Mouse (Mus musculus): ENCODE measurements around the gene Dnah11.
A peak's percentile ranks its signal among the peaks of the same experiment; 100 is the strongest.

The Dnah11 gene

DNA sequence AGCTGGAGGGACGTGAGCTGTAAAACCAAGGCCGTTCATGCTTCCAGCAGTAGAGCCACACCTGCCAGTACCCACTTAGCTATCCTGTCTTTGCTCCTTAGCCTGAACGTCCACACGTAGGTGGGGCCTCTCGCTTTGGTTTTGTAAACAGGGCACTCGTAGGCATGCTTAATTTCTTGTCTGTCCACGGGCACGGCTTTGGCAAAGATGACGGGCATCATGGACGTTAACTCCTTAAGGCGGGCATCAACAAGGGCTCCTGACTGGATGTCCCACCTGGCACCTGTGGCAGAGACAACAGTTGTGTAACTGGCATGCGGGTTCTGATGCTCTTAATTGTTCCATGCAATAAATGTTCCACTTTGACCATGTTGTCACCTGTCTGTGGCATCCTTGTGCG lies 320.5 kb downstream of the Dnah11 start:
- ATAC-seq (ENCODE audit: insufficient number of reproducible peaks, low FRiP score, low TSS enrichment), result no peak

DNA sequence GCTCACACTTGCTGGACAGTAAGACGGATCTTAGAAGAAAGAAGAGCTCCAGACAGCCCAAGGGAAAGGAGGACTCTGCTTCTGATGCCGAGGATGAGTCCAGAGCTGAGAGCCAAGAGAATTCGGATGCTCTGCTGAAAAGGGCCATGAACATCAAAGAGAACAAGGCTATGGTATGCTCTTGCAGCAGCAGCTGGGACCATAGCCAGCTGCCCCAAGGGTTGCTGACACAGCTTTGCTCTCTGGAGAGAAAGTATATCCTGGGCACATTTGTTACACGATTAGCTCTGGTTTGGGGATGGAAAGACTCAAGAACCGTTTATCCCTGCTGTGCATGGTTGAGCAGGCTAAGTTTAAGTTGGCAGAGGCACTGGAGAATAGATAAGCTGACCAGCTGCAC lies 326.6 kb downstream of the Dnah11 start:
- no peak for ATAC-seq (ENCODE audit: insufficient number of reproducible peaks, low FRiP score, low TSS enrichment)

DNA sequence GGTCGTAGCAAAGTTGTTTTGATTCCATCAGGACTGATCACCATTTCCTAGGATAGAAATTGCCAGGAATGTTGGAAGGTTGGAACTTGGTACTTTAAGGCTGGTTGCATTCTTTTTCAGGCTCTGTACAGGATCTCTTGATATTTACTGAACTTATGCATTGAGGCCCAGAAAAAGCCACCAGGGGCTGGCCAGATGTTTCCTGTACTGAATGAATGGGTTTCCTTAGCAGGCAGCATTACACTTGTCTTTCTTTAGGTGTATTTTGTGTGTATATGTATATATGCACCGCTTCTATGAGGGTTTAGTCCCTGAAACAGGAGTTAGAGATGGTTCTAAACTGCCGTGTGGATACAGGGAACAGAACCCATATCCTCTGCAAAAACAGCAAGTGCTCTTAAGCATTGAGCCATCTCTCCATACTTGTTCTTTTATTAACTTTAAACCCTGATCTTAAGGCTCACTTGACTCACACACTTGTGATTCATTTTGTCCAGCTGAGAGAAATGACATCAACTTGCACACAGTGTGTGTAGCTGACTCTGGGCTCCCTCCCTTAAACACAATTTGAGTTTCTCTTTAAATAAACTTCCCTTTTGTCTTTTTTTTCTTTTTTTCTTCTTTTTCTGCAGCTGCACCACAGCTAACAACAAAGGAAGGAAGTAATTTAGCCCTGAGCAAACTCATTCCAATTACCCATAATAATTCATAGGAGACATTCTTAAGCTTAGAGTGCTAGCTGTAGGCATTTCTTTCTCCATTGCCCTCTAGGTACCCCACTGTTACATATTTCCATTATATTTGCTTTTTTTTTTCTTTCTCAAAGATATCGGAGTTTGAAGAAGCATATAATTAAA lies 330.9 kb downstream of the Dnah11 start:
- ATAC-seq (ENCODE audit: insufficient number of reproducible peaks, low FRiP score, low TSS enrichment), result no peak

DNA sequence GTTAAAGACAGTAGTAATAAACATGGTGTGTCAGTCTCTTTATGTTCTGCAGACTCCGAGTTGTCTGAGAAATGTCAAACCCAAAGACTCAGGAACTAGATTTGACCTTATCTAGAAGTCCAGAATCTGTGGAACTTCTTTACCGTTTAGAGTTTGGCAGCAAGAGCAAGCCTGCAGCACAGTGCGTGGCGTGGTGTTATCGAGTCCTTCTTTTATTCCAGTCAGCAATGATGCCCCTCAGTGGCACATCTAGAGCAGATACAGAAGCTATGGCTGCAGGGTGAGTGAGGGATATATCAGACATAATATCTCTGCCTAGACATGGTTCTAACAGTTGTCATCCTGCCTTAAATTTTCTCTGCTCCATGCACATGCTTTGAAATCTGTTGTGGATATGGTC lies 336.2 kb downstream of the Dnah11 start:
- ATAC-seq (ENCODE audit: insufficient number of reproducible peaks, low FRiP score, low TSS enrichment), result no peak

DNA sequence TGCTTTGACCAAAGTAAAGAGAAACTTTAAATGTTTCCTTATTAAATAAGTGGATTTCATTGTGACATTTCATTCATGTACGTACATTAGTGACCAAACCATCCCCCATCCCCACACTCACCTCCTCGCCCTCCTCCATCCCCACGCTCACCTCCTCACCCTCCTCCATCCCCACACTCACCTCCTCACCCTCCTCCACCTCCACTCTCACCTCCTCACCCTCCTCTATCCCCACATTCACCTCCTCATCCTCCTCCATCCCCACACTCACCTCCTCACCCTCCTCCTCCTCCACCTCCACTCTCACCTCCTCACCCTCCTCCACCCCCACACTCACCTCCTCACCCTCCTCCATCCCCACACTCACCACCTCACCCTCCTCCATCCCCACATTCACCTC lies 337.6 kb downstream of the Dnah11 start:
- no peak for ATAC-seq (ENCODE audit: insufficient number of reproducible peaks, low FRiP score, low TSS enrichment)

DNA sequence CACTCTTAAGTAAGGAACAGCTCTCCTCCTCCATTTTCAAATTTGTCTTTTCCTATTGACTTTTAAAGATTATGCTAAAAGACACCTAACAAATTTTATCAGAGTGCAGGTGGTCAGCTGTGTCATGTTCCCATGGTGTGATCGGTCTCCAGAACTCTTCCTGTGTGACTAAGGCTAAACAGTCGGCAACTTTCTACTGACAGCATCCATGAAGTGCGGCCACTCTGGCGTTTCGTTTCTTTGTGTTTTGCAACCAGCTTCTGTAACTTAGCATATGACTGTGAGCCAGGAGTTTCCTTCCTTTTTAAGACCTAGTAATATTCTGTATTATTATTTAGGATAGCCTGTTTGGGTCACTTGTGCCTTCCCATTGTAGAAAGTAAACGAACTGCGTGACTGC lies 338.0 kb downstream of the Dnah11 start:
- ATAC-seq (ENCODE audit: insufficient number of reproducible peaks, low FRiP score, low TSS enrichment), result no peak

DNA sequence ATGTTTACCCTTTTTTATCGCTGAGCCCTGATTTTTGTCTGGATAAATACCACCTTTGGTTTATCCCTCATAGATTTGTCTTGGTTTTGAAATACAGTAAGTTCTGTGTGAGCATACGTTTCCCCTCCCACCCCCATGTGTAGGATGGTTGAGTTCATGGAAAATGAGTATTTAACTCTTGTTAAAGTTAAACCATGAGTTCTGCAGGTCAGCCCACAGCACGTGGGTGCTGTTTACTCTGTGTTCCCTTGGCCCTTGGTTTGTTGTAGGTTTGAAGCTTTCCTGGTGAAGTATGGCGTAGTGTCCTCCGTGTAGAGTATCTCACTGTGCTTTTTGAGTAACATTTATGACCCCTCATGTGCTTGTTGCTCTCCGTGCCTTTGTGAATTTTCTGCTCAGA lies 341.0 kb downstream of the Dnah11 start:
- no peak for ATAC-seq (ENCODE audit: insufficient number of reproducible peaks, low FRiP score, low TSS enrichment)

DNA sequence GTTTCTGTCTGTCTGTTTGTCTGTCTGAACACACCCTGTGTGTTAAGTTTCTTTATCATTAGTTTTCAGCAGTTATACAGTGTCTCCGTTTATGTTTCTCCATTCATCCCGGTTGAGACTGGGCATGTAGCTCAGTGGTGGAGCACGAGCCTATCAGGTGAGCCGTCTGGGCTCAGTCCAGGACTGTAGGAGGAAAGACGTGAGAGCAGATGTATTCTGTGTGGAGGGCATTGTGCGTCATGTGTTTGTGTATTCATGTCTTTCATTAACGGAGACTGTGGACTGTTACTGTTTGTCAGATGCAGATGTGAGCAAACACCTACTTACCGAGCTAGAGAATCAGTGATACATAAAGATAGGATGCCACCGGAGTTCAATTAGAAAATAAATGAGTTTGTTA lies 341.8 kb downstream of the Dnah11 start:
- no peak for ATAC-seq (ENCODE audit: insufficient number of reproducible peaks, low FRiP score, low TSS enrichment)

DNA sequence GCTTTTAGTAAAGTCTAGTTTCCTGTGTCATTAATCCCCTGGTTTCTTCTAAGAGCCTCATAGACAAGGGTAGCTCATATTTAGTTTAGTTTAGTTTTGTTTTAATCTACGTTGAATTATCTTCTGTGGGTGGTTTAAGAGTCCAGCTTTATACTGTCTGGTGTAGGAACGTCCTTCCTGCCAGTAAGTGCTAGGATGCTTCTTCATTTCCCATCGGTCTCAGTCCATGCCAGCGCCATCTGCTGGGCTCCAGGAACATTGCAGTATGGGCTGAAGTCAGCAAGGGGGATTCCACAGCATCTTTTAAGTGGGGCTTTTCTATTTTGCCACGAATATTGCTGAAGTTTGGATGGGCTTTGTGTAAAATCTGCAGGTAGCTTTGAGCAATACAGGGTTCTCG lies 345.5 kb downstream of the Dnah11 start:
- ATAC-seq (ENCODE audit: insufficient number of reproducible peaks, low FRiP score, low TSS enrichment), result no peak

DNA sequence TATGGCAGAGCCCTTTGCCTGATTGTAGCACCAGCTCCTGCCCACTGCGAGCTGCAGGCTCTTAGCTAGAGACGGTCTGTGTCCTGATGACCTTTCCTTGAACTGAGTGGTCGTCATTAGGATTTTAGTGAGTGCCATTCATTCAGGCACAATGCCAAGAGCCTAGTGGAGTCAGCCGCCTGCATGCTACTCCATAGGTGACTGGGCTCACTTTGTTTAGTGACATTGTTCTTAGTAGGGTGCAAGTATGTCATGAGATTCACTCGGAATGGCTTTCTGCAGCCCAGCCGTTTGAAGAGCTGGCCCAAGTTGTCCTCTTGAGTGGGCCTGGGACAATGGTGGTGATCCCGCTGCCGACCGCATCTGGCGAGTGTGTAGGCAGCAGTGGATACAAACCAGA lies 348.4 kb downstream of the Dnah11 start:
- no peak for ATAC-seq (ENCODE audit: insufficient number of reproducible peaks, low FRiP score, low TSS enrichment)

DNA sequence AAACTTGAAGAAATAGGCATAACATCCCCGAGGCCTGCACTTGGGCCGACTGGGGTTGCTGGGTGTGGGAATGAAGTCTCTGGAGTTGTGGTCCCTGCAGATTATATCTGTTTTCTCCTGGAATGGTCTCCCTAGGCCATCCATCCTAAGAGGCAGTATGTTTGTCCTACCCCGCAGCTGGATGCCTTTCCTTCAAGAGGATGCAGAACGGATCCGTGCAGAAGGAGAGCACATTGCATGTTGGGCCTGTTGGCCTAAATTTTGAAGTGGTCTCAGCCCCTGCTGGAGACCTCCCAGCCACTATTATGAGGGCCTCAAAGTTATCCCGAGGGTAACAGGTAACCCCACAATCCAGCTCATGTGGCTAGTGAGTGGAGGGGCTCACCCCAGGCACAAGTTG lies 350.2 kb downstream of the Dnah11 start:
- no peak for ATAC-seq (ENCODE audit: insufficient number of reproducible peaks, low FRiP score, low TSS enrichment)

DNA sequence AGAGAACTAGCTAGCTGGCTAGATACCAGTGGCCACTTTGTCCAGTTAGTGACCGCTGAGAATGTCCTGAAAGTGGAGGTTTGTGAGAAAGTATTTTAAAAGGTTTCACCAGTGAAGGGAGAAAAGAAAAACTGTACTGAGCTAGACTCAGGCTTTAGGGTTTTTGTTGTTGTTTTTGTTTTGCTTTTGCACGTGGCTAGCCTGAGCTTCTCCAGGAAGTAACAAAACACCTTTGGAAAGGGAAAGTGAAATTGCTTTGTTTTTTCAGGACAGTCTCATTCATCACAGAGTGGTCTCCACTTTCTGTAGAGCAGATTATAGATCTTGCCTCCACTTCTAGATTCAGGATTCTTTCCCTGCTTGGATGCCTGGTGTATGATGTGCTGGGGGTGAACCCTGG lies 353.9 kb downstream of the Dnah11 start:
- ATAC-seq (ENCODE audit: insufficient number of reproducible peaks, low FRiP score, low TSS enrichment), result no peak

DNA sequence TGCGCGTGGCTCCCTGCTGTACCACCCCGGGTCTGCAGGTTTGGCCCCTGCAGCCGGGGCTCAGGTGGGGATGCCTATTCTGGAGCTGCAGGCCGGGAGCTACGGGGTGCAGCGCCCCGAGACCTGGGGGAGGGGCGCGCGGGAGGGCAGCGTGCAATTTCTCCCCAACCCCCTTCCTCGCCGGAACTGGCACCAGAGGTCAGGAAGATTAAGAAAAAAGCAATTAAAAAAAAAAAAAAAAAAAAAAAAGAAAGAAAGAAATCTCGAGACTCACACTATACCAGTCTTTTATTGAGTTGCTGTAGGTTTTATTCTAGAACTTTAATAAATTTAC lies 354.8 kb downstream of the Dnah11 start:
- ATAC-seq (ENCODE audit: insufficient number of reproducible peaks, low FRiP score, low TSS enrichment), result 0 out of 2 replicates have a peak, but pooled peaks have one; percentile 23

DNA sequence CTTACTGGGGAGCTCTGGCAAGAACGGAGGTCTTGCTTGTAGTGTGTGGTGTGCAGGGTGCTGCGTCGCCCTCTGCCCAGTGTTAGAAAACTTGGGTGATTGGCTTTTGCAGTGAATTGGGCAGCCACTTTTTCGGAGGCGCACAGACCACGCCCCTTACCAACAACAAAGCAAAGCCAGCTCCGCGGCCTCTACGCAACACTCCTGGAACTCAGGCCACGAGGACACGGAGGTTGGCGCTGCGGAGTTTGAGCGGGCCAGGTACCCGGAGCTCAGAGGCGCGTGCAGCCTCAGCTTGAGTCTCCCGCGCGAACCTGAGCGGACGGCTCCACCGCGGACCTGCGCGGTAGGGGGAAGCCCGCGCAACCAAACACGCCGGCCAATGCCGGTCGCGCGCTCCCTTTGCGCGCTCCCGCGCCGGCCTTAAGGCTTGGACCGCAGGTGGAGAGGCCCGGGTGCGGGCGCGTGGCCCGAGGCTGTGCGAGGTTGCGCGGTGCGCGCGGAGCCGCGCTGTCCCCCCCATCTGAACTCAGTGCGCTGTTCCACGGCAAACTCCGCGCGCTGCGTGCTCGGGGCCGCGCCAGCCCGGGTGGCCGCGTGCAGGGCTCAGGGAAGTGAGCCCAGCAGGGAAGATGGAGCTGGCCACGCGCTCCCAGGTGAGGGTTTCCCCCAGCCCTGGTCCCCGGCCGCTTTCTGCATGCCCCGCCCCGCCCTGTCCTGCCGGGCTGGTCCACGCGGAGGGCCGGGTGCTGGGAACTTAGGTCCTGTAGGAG lies 355.4 kb downstream of the Dnah11 start:
- peak; percentile 63; the same call in 1 of the 2 replicates for ATAC-seq (ENCODE audit: insufficient number of reproducible peaks, low FRiP score, low TSS enrichment)

DNA sequence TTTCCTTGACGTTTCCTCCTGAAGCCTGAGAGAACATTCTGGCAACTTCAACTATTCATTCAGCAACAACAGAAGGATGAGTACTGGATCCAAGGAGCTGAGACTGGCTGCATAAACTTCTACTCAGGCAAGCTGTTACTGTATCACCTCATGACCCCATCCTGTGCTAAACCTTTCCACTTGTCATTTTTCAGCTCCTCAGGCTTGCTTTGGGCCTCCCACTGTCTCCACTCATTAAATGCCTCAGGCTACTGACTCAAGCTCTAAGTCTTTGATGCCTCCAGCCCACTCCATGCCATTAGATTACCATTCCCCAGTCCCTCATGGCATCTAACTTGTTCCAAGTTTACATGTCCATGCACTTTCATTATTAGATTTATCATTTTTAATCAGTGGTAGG lies 356.2 kb downstream of the Dnah11 start:
- ATAC-seq (ENCODE audit: insufficient number of reproducible peaks, low FRiP score, low TSS enrichment), result no peak

DNA sequence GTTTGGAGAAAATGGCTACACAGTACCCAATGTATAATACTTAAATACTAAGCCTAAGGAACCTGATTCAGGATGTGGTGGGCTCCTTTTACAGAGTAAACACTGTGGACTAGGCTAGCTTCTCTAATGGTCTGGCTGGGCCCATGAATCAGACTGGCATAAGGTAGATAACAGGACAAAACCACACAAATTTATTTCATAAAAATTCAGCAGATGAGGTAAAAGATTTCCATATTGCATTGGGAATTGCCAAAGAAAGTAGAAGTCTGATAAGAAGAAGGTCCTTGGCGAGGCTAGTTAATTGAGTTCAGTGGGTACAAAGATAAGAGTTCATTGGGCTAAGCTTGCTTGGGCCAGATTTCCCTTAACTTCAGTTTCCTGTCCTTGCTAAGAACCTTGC lies 358.1 kb downstream of the Dnah11 start:
- no peak for ATAC-seq (ENCODE audit: insufficient number of reproducible peaks, low FRiP score, low TSS enrichment)

DNA sequence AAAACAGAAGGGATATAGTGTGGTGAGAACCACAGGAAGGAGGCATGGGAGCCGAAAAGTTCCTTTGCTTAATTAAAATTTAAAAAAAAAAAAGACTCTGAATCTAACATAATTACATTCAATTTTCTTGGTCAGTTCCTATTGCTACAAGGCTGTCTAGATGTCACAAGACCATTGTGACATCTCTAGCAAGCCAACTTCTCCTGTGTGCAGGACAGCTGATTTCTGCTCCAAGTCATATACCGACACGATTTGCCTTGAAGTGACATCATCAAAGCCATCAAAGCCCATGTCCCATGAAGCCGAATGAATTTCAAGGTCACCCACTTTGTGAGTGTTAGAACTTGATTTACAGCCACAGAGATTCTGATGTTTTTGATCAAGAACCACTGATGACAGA lies 361.5 kb downstream of the Dnah11 start:
- ATAC-seq (ENCODE audit: insufficient number of reproducible peaks, low FRiP score, low TSS enrichment), result no peak

DNA sequence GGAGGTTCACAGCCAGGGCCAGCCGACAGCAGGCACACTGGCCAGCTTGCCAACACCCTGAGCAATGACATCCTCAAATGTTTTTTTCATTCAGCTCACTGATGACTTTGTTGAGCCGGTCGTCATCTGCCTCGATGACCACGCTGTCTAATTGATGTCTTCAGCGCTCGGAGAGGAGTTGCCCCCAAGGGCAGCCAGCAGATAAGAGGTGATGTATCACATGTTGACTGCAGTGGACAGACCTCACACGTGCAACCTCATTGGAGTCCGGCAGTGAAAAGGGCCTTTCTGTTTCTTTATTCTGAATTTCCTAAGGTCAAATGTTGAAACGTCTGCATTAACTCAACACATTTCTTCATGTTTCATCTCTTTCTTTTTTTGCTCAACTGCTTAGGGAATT lies 363.5 kb downstream of the Dnah11 start:
- no peak for ATAC-seq (ENCODE audit: insufficient number of reproducible peaks, low FRiP score, low TSS enrichment)

DNA sequence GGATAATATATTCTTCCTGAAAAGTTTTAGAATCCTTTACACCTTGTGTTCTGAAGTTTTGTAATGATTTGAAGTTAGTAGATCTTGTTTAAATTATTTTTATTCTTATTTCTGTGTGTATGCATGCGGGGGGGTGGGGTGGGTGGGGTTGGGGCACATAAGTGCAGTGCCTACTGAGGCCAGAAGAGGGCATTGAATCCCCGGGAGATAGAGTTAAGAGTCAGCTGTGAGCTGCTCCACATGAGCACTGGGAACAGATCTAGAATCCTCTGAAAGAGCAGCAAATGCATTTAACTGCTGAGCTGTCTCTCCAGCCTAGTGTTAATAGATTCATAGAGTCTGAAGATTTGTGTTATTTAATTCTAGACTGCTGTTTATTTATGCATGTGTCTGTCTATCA lies 364.2 kb downstream of the Dnah11 start:
- ATAC-seq (ENCODE audit: insufficient number of reproducible peaks, low FRiP score, low TSS enrichment), result no peak

DNA sequence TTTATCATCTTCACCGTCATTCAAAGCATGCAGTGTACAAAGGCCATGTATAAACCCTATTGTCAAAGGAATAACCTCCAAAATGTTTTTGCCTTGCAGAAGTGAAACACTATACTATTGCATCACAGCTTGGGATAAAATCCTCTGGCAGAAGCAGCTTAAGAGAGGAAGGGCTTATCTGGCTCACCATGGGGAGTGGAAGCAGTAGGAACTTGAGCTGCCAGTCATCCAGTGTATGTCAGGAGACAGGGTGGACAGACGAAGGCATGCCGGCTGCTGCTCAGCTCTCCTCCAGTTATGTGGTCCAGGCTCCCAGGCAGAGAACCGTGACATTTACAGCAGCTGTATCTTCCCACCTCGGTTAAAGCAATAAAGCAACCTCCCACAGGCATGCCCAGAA lies 366.7 kb downstream of the Dnah11 start:
- ATAC-seq (ENCODE audit: insufficient number of reproducible peaks, low FRiP score, low TSS enrichment), result no peak

DNA sequence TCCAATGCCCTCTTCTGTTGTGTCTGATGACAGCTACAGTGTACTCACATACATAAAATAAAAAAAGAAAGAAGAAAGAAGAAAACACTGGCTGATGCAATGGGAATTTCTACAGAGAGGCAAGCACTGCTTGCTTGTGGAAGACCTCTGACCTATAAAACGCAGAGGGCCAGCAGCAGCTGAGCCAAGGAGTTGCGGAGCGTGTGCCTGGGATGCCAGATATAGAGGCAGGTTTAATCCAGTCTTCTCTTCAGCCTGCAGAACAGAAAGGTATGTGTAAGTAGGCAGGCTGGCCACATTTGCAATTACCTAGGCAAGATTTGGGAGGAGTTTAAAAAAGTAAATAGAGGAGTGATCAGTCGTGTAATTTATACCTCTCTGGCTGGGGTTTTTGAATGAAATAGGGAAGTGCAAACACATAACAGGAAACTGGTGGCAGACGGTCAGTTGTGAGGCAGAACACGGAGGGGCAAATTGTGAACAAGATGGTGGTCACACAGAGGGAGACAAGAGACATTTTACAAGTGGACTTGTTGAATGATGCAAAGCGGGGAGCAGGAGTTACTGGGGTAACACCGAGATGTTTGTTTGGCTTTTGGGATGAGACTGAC lies 367.4 kb downstream of the Dnah11 start:
- no peak for ATAC-seq (ENCODE audit: insufficient number of reproducible peaks, low FRiP score, low TSS enrichment)

DNA sequence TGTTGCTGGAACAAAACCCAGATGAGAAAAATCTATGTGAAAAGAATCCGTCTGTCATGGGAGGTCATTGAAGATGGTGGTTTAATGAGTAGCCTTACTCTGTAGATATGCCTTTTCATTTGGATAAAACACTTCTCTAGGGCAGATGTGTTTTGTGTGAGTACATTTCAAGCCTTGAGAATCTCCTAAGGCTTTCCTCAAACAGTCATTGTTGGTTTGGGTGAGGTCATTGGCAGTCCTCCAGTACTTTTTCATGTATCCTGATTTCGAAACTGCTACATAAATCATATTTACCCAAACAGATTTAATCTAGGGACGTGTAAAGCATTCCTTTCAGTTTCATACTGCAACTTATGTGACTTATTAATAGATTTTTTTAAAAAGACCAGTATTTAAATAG lies 370.5 kb downstream of the Dnah11 start:
- no peak for ATAC-seq (ENCODE audit: insufficient number of reproducible peaks, low FRiP score, low TSS enrichment)
